Mouse (Mus musculus): ENCODE results near the gene Akap13. TPM values are rescaled to one million over a fixed set of nuclear protein-coding genes. Genes with fewer than 3 reads are reported as not detected.
A peak's percentile ranks its signal among the peaks of the same experiment; 100 is the strongest.

Akap13 gene
- polyA plus RNA-seq, 1 experiment from 2014 or later = 17.4 TPM

DNA sequence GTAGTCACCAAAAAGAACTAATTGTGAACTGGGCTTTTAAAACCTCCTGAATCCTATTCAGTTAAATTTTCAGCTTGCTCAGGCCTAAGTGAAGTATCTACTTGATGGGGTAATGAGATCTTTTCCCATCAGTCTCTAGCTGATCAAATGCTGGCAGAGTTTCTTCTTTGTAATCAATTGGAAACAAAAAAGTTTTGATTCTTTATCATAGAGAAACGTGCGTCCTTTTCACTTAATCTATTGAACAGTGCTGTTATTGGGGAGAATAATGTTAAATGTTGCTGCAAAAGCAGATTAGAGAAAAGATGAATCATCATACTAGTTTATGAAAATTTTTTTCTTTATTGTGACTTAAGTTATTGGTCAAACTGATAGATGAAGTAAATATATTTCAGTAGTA, 142.5 kb downstream of the Akap13 start:
- WGBS = 85% methylated on average over 2 of the region's 2 CpGs
- no peaks in the 10 kb centered on the region for H3K4me1 ChIP-seq (replicated peaks; ENCODE audit: control insufficient read depth, insufficient read depth, low read length)
- H3K9ac ChIP-seq (ENCODE audit: low read depth, low read length) = no peak overlapping the region
- no peak overlapping the region for H3K4me3 ChIP-seq (ENCODE audit: low read depth, low read length)
- H3K9me3 ChIP-seq (ENCODE audit: control insufficient read depth) = no peaks in the 10 kb centered on the region
- TF ChIP-seq CTCF (IDR thresholded peaks at IDR 0.05; ENCODE audit: low read depth) = no peak
- H3K27ac ChIP-seq (ENCODE audit: low read depth, low read length) = no peak overlapping the region
- peaks cover 2% of the 10 kb centered on the region for H3K36me3 ChIP-seq (ENCODE audit: control insufficient read depth, insufficient read depth)
- H3K4me2 ChIP-seq (replicated peaks; ENCODE audit: low read depth) = no peak overlapping the region
- ATAC-seq = no peak
- H3K27me3 ChIP-seq (replicated peaks; ENCODE audit: control insufficient read depth, insufficient read depth, low read length) = no peaks in the 10 kb centered on the region

DNA sequence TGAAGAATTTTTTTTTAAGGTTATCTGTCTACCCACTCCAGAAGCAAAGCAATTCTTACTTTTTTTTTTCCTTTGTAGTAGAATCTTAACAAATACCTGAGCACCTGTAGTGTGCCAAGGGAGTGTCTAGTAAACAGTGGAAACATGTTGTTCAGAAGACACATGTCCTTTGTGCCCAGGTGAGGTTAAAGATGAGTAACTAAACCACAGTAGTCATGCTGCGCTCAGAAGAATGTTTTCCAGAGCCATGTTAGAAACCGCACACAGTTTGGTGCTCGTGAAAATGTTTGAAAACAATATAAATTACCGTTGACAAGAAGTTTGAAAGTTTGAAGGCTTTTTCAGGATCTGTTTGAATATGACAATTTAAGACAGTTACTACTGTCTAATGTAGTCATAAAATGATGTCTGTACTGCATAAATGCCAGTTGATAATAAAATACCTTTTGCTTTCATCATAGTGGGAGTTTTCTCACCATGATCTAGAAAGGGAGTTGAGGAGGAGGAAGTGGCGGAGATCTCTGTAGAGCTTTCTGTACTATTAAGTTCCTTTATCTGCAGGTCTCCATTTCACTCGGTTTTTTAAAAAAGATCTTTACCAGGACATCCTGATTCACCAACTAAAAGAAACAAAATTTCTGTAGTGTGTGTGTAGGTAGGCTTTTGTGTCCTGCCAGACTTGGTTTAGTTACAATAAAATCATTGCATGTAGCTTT, 145.2 kb downstream of the Akap13 start:
- Histone ChIP-seq H3K4me2 (replicated peaks; ENCODE audit: low read depth) (no peak overlapping the region), H3K9ac (ENCODE audit: low read depth, low read length) (no peak overlapping the region), H3K36me3 (ENCODE audit: control insufficient read depth, insufficient read depth) (peaks cover 10% of the 10 kb centered on the region), H3K4me1 (replicated peaks; ENCODE audit: control insufficient read depth, insufficient read depth, low read length) (no peaks in the 10 kb centered on the region), H3K4me3 (ENCODE audit: low read depth, low read length) (no peak overlapping the region), H3K27me3 (replicated peaks; ENCODE audit: control insufficient read depth, insufficient read depth, low read length) (no peaks in the 10 kb centered on the region), H3K9me3 (ENCODE audit: control insufficient read depth) (no peaks in the 10 kb centered on the region), H3K27ac (ENCODE audit: low read depth, low read length) (no peak overlapping the region)
- WGBS = 83% methylated on average over 6 of the region's 6 CpGs
- no peak for TF ChIP-seq CTCF (IDR thresholded peaks at IDR 0.05; ENCODE audit: low read depth)
- ATAC-seq = no peak

DNA sequence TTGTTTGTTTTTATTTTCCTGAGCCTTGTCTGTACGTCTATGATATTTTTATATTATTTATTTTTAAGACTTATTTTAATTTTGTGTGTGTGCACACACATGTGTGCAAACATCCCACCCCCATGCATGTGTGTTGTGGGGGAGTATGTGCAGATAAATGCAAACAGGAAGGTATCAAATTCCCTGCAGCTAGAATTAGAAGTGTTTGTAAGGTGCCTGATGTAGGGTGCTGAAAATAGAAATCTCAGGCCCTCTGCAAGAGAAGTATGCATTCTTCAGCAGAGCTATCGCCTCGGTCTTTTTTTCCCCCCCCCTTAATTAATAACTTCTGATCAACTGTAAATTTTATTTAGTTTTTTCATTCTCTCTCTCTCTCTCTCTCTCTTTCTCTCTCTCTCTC, 151.9 kb downstream of the Akap13 start:
- Histone ChIP-seq H3K4me3 (ENCODE audit: low read depth, low read length) (no peak overlapping the region), H3K27ac (ENCODE audit: low read depth, low read length) (no peak overlapping the region), H3K9me3 (ENCODE audit: control insufficient read depth) (no peaks in the 10 kb centered on the region), H3K9ac (ENCODE audit: low read depth, low read length) (no peak overlapping the region), H3K4me2 (replicated peaks; ENCODE audit: low read depth) (no peak overlapping the region), H3K36me3 (ENCODE audit: control insufficient read depth, insufficient read depth) (peaks cover 34% of the 10 kb centered on the region), H3K27me3 (replicated peaks; ENCODE audit: control insufficient read depth, insufficient read depth, low read length) (no peaks in the 10 kb centered on the region), H3K4me1 (replicated peaks; ENCODE audit: control insufficient read depth, insufficient read depth, low read length) (peaks cover 3% of the 10 kb centered on the region; the same call in 1 of the 2 replicates)
- 76% methylated on average over 3 of the region's 3 CpGs for WGBS
- TF ChIP-seq CTCF (IDR thresholded peaks at IDR 0.05; ENCODE audit: low read depth) = no peak
- no peak for ATAC-seq

DNA sequence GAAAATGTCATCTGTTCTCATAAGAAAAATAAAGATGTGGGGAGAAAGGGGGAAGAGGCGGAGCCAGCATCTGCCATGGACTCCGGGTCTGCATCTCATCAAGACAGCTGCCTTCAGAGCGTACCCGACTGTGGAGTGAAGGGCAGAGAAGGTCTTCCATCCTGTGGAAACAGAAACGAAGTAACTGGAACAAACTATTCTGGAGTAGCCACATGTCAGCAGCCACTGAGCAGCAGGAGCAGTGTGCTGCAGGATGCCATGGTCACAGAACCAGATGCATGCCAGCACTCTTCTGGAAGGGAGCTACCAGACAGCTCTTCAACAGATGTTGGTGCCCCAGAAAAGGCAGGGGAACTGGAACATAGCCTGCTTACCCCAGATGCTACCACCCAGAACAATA, 153.4 kb downstream of the Akap13 start:
- ATAC-seq = no peak
- no peak overlapping the region for H3K4me2 ChIP-seq (replicated peaks; ENCODE audit: low read depth)
- H3K36me3 ChIP-seq (ENCODE audit: control insufficient read depth, insufficient read depth) = peaks cover 24% of the 10 kb centered on the region
- H3K4me3 ChIP-seq (ENCODE audit: low read depth, low read length) = no peak overlapping the region
- H3K27ac ChIP-seq (ENCODE audit: low read depth, low read length) = peak overlapping the region; percentile 63; the same call in 1 of the 2 replicates
- no peak for TF ChIP-seq CTCF (IDR thresholded peaks at IDR 0.05; ENCODE audit: low read depth)
- H3K4me1 ChIP-seq (replicated peaks; ENCODE audit: control insufficient read depth, insufficient read depth, low read length) = peaks cover 3% of the 10 kb centered on the region; the same call in 1 of the 2 replicates
- 49% methylated on average over 5 of the region's 5 CpGs for WGBS
- H3K9ac ChIP-seq (ENCODE audit: low read depth, low read length) = no peak overlapping the region
- H3K27me3 ChIP-seq (replicated peaks; ENCODE audit: control insufficient read depth, insufficient read depth, low read length) = no peaks in the 10 kb centered on the region
- H3K9me3 ChIP-seq (ENCODE audit: control insufficient read depth) = no peaks in the 10 kb centered on the region

DNA sequence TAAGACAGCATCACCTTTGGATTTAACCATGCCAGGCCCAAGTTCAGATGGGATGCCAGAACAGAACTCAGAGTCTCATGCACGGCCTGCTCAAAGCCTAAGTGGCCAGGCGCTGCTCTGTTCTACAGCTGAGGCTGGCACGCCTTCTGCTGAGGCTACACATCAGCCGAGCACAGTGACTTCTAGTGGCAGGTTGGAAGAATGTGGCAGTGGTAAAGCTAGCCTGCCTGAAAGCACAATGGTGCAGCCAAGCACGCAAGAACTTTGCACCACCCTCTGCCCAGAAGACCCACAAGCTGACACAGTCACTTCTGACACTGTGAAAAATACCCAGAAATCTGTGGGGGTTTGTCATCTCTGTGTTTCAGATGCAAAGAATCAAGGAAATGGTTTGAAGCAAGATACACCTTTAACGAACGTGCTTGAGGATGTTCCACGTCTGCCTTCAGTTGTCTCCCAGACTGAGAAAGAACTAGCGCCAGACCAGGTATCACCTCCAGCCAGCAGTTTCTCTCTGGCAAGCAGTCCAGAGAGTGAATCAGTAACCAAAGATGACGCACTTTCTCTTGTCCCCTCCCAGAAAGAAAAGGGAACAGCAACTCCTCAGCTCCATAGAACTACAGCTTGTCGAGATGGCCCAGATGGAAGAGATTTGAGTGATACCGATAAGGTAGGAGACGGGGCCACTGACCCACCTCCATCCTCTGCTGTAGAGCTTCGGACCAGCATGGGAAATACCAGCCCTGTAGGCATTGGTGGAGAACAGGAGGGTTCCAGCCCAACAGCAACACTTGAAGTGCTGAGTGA, 154.3 kb downstream of the Akap13 start:
- TF ChIP-seq CTCF (IDR thresholded peaks at IDR 0.05; ENCODE audit: low read depth) = peak; percentile 75
- Histone ChIP-seq H3K4me2 (replicated peaks; ENCODE audit: low read depth) (peak overlapping the region; percentile 39), H3K36me3 (ENCODE audit: control insufficient read depth, insufficient read depth) (peaks cover 24% of the 10 kb centered on the region), H3K27ac (ENCODE audit: low read depth, low read length) (peak overlapping the region; percentile 63), H3K27me3 (replicated peaks; ENCODE audit: control insufficient read depth, insufficient read depth, low read length) (no peaks in the 10 kb centered on the region), H3K4me1 (replicated peaks; ENCODE audit: control insufficient read depth, insufficient read depth, low read length) (peaks cover 3% of the 10 kb centered on the region; the same call in 1 of the 2 replicates), H3K9ac (ENCODE audit: low read depth, low read length) (no peak overlapping the region), H3K4me3 (ENCODE audit: low read depth, low read length) (no peak overlapping the region), H3K9me3 (ENCODE audit: control insufficient read depth) (no peaks in the 10 kb centered on the region)
- peak; percentile 70 for ATAC-seq
- WGBS = 65% methylated on average over 14 of the region's 14 CpGs

DNA sequence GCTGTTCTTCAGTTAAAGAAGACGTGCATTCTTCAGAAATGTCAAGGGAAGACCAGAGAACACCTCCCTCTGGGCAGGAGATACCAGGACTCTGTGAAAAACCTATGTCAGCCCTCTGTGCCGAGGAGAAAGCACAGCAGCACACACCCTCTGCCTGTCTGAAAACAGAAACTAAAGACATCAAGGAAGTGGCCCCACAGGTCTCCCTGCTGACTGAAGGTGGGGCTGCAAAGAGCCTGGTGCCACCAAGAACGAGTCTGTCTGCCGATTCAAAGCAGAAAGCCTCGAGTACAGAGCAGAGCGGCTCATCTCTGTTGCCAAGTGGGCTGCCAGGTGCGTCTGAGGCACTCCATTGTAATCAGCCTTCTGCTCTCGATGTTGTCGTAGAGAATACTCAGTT, 155.1 kb downstream of the Akap13 start:
- Histone ChIP-seq H3K9me3 (ENCODE audit: control insufficient read depth) (no peaks in the 10 kb centered on the region), H3K4me3 (ENCODE audit: low read depth, low read length) (no peak overlapping the region), H3K36me3 (ENCODE audit: control insufficient read depth, insufficient read depth) (peaks cover 24% of the 10 kb centered on the region), H3K27me3 (replicated peaks; ENCODE audit: control insufficient read depth, insufficient read depth, low read length) (no peaks in the 10 kb centered on the region), H3K4me2 (replicated peaks; ENCODE audit: low read depth) (peak overlapping the region; percentile 39), H3K4me1 (replicated peaks; ENCODE audit: control insufficient read depth, insufficient read depth, low read length) (peaks cover 3% of the 10 kb centered on the region; the same call in 1 of the 2 replicates), H3K27ac (ENCODE audit: low read depth, low read length) (peak overlapping the region; percentile 63), H3K9ac (ENCODE audit: low read depth, low read length) (no peak overlapping the region)
- 49% methylated on average over 9 of the region's 9 CpGs for WGBS
- ATAC-seq = peak; percentile 76
- TF ChIP-seq CTCF (IDR thresholded peaks at IDR 0.05; ENCODE audit: low read depth) = peak; percentile 33

Data from intestine, postnatal 0 days (tissue).